Comparison of ENCODE assay signal across 15 mouse cellular contexts in the genomic region with DNA sequence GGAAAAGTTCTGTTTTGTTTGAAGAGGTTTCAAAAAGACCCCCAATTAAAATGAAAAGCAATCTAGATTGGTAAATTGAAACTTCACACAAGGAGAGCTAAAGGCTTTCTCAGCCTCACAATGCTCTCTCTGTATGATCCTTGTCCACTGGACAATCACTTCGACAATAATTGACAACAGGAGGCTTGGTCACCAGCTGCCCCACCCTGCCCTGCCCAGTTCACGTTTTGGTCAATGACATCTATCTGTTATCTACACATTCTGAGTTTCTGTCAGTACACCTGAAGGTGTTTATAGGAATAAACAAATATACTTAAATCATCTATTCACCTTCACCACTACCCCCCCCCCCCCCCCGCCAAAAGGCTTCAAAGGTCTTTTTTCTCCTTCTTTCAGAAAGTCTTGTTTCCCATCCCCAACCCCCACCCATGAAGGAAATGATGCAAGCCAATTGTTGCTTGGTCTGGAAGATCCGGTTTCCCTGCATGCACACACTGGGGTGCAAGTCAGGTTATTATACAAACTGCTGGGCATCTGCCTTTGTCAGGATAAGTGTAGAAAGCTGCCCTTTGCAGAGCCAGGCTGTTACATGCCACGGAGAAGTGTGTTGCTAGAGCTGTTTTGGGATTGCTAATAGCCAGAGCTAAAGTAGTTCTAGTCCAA. TPM values are rescaled to one million over a fixed set of nuclear protein-coding genes. Genes with fewer than 3 reads are reported as not detected.
DNase-seq lines count a peak whose midpoint lies in the region; ATAC-seq and TF ChIP-seq lines count a peak whose summit lies in the region.
"Had no signal": no experiment of that assay in that cellular context is flagged by ENCODE, and none has a peak within 500 bp of the region (broad histone marks: within the 10 kb centered on the region; RNA-seq: fewer than 3 reads in every experiment).

No protein-coding gene starts in this region.

- ATAC-seq in hindbrain, postnatal 0 days: no peak
- ATAC-seq in hindbrain, embryonic 12.5 days (ENCODE audit: low FRiP score): no peak
- no peak for ATAC-seq in embryonic facial prominence, embryonic 15.5 days (ENCODE audit: insufficient number of reproducible peaks, low FRiP score, low TSS enrichment, low read depth)
- ATAC-seq in megakaryocyte progenitor cell, adult 5-6 weeks (replicated peaks; ENCODE audit: poor library complexity): peak; percentile 31; the same call in 1 of the 2 replicates
- no peak for ATAC-seq in midbrain, embryonic 16.5 days
- ATAC-seq: hindbrain, embryonic 16.5 days had no signal

- no peak overlapping the region; the same call in 1 of the 2 replicates for H3K27ac ChIP-seq in hindbrain, postnatal 0 days
- H3K27ac ChIP-seq in hindbrain, embryonic 12.5 days: no peak overlapping the region
- peak overlapping the region; percentile 58; the same call in 1 of the 2 replicates for H3K27ac ChIP-seq in bone marrow, adult 2 months (ENCODE audit: control insufficient read depth, insufficient read depth, low read depth, low read length, poor library complexity)
- peak overlapping the region; percentile 61; the same call in 1 of the 2 replicates for H3K27ac ChIP-seq in embryonic facial prominence, embryonic 15.5 days (replicated peaks)
- no peak overlapping the region for H3K27ac ChIP-seq in midbrain, embryonic 16.5 days (ENCODE audit: low read length)
- H3K27ac ChIP-seq: heart, embryonic 15.5 days; kidney, postnatal 0 days; limb, embryonic 12.5 days; neural tube, embryonic 15.5 days had no signal

- H3K4me2 ChIP-seq in hindbrain, postnatal 0 days (ENCODE audit: low read depth, low read length): no peak overlapping the region
- H3K4me2 ChIP-seq in hindbrain, embryonic 12.5 days (replicated peaks): no peak overlapping the region
- no peak overlapping the region for H3K4me2 ChIP-seq in embryonic facial prominence, embryonic 15.5 days (replicated peaks)
- H3K4me2 ChIP-seq in midbrain, embryonic 16.5 days (ENCODE audit: low read length): no peak overlapping the region
- H3K4me2 ChIP-seq: heart, embryonic 15.5 days; limb, embryonic 12.5 days; neural tube, embryonic 15.5 days had no signal

- peak; percentile 11 for DNase-seq in hindbrain, postnatal 0 days (ENCODE audit: low spot score)
- no peak for DNase-seq in embryo, embryonic 10 days (ENCODE audit: low spot score)
- DNase-seq: adrenal gland, postnatal 10 days; right cerebral cortex, adult 18-20 months had no signal

- WGBS in hindbrain, postnatal 0 days: 30% methylated on average over 5 of the region's 5 CpGs
- WGBS in hindbrain, embryonic 12.5 days: 48% methylated on average over 5 of the region's 5 CpGs
- 12% methylated on average over 5 of the region's 5 CpGs for WGBS in bone marrow, adult 2 months
- 42% methylated on average over 5 of the region's 5 CpGs for WGBS in embryonic facial prominence, embryonic 15.5 days
- WGBS in midbrain, embryonic 16.5 days: 41% methylated on average over 5 of the region's 5 CpGs

- no peaks in the 10 kb centered on the region for H3K9me3 ChIP-seq in hindbrain, postnatal 0 days (ENCODE audit: low read length)
- no peaks in the 10 kb centered on the region for H3K9me3 ChIP-seq in hindbrain, embryonic 12.5 days (replicated peaks)
- no peaks in the 10 kb centered on the region for H3K9me3 ChIP-seq in embryonic facial prominence, embryonic 15.5 days (replicated peaks)
- no peaks in the 10 kb centered on the region for H3K9me3 ChIP-seq in midbrain, embryonic 16.5 days (replicated peaks; ENCODE audit: control insufficient read depth, low read length, poor library complexity, severe bottlenecking)
- H3K9me3 ChIP-seq: heart, embryonic 15.5 days; limb, embryonic 12.5 days; neural tube, embryonic 15.5 days had no signal

- no peaks in the 10 kb centered on the region for H3K36me3 ChIP-seq in hindbrain, postnatal 0 days (ENCODE audit: insufficient read depth, low read length)
- no peaks in the 10 kb centered on the region for H3K36me3 ChIP-seq in hindbrain, embryonic 12.5 days
- no peaks in the 10 kb centered on the region for H3K36me3 ChIP-seq in embryonic facial prominence, embryonic 15.5 days
- H3K36me3 ChIP-seq in midbrain, embryonic 16.5 days (ENCODE audit: control insufficient read depth, insufficient read depth, low read length): no peaks in the 10 kb centered on the region
- H3K36me3 ChIP-seq: heart, embryonic 15.5 days; limb, embryonic 12.5 days; neural tube, embryonic 15.5 days had no signal

- no peaks in the 10 kb centered on the region for H3K27me3 ChIP-seq in hindbrain, postnatal 0 days (ENCODE audit: insufficient read depth, low read length)
- no peaks in the 10 kb centered on the region for H3K27me3 ChIP-seq in hindbrain, embryonic 12.5 days
- no peaks in the 10 kb centered on the region for H3K27me3 ChIP-seq in embryonic facial prominence, embryonic 15.5 days
- no peaks in the 10 kb centered on the region for H3K27me3 ChIP-seq in midbrain, embryonic 16.5 days (ENCODE audit: control insufficient read depth, insufficient read depth, low read depth, low read length)
- H3K27me3 ChIP-seq: CH12.LX; heart, embryonic 15.5 days; limb, embryonic 12.5 days; neural tube, embryonic 15.5 days had no signal

- TF ChIP-seq POLR2A in bone marrow, adult 2 months (IDR thresholded peaks at IDR 0.05; ENCODE audit: borderline replicate concordance, control insufficient read depth, low read depth, low read length): no peak

- H3K4me1 ChIP-seq in hindbrain, postnatal 0 days (ENCODE audit: insufficient read depth, low read length): no peaks in the 10 kb centered on the region
- H3K4me1 ChIP-seq in hindbrain, embryonic 12.5 days: 0 out of 2 replicates have a peak, but pooled peaks cover 4% of the 10 kb centered on the region
- H3K4me1 ChIP-seq in bone marrow, adult 2 months (ENCODE audit: control insufficient read depth, insufficient read depth, low read length): peaks cover 6% of the 10 kb centered on the region; the same call in 1 of the 2 replicates
- no peaks in the 10 kb centered on the region for H3K4me1 ChIP-seq in embryonic facial prominence, embryonic 15.5 days
- no peaks in the 10 kb centered on the region for H3K4me1 ChIP-seq in midbrain, embryonic 16.5 days (ENCODE audit: control insufficient read depth, insufficient read depth, low read length)
- H3K4me1 ChIP-seq: heart, embryonic 15.5 days; limb, embryonic 12.5 days; neural tube, embryonic 15.5 days had no signal

- no peak overlapping the region for H3K4me3 ChIP-seq in hindbrain, postnatal 0 days (ENCODE audit: low read length)
- H3K4me3 ChIP-seq in hindbrain, embryonic 12.5 days: no peak overlapping the region
- H3K4me3 ChIP-seq in bone marrow, adult 2 months (replicated peaks; ENCODE audit: control insufficient read depth, low read depth, low read length): no peak overlapping the region
- no peak overlapping the region for H3K4me3 ChIP-seq in embryonic facial prominence, embryonic 15.5 days (replicated peaks)
- H3K4me3 ChIP-seq in midbrain, embryonic 16.5 days (ENCODE audit: low read depth, low read length): no peak overlapping the region
- H3K4me3 ChIP-seq: heart, embryonic 15.5 days; limb, embryonic 12.5 days; neural tube, embryonic 15.5 days had no signal

- TF ChIP-seq CTCF in hindbrain, postnatal 0 days (IDR thresholded peaks at IDR 0.05; ENCODE audit: low read depth): no peak
- TF ChIP-seq CTCF in bone marrow, adult 2 months (IDR thresholded peaks at IDR 0.05; ENCODE audit: control insufficient read depth, insufficient read depth, low read length): no peak

- H3K9ac ChIP-seq in hindbrain, postnatal 0 days (replicated peaks; ENCODE audit: low read length): no peak overlapping the region
- H3K9ac ChIP-seq in hindbrain, embryonic 12.5 days: no peak overlapping the region
- no peak overlapping the region for H3K9ac ChIP-seq in embryonic facial prominence, embryonic 15.5 days
- H3K9ac ChIP-seq in midbrain, embryonic 16.5 days (ENCODE audit: low read depth, low read length): no peak overlapping the region
- H3K9ac ChIP-seq: heart, embryonic 15.5 days; limb, embryonic 12.5 days; neural tube, embryonic 15.5 days had no signal

RNA-seq across cellular contexts. Expression of a gene that starts 20.6 kb away (rescaled TPM):
- total RNA-seq in hindbrain, postnatal 0 days (2014; rRNA removed): 109 and 110 TPM in 2 replicates
- polyA plus RNA-seq in hindbrain, postnatal 0 days (2015; fragmentation: Nextera tagmentation; extraction: Ambion mirVana): 199 TPM in 2 replicates
- 196 and 215 TPM in 2 replicates for polyA plus RNA-seq in hindbrain, embryonic 12.5 days (2016; fragmentation: Nextera tagmentation; extraction: Ambion mirVana)
- polyA plus RNA-seq in bone marrow, adult 2 months (2011; ENCODE audit: insufficient read depth, insufficient read length, low replicate concordance, missing spikeins): 222 and 285 TPM in 2 replicates
- polyA plus RNA-seq in embryonic facial prominence, embryonic 15.5 days (2015; fragmentation: Nextera tagmentation; extraction: Ambion mirVana): 180 and 183 TPM in 2 replicates
- 194 and 216 TPM in 2 replicates for total RNA-seq in megakaryocyte progenitor cell, adult 5-6 weeks (2015)
- 271 and 283 TPM in 2 replicates for total RNA-seq in megakaryocyte progenitor cell, adult 5-6 weeks (2017)
- polyA plus RNA-seq in midbrain, embryonic 16.5 days (2015; fragmentation: Nextera tagmentation; extraction: Ambion mirVana): 208 TPM in 2 replicates

Comparison
In these comparisons a context has a peak if more than half of its experiments do, and no peak if none do; other contexts are left out.
1. H3K27ac ChIP-seq: peak in bone marrow, adult 2 months (single experiment) and embryonic facial prominence, embryonic 15.5 days (single experiment); none in hindbrain, postnatal 0 days (single experiment), hindbrain, embryonic 12.5 days (single experiment) and midbrain, embryonic 16.5 days (single experiment).